Mouse (Mus musculus): ENCODE results near the gene Naip2. TPM values are rescaled to one million over a fixed set of nuclear protein-coding genes. Genes with fewer than 3 reads are reported as not detected.
A peak's percentile ranks its signal among the peaks of the same experiment; 100 is the strongest.
"Not testable (repeated sequence)": the region's sequence is repeated elsewhere in the genome, so short reads cannot be mapped to it uniquely, and the experiment has no call there.

Naip2 gene
- polyA plus RNA-seq, 1 experiment from 2014 or later = 0.17 TPM

DNA sequence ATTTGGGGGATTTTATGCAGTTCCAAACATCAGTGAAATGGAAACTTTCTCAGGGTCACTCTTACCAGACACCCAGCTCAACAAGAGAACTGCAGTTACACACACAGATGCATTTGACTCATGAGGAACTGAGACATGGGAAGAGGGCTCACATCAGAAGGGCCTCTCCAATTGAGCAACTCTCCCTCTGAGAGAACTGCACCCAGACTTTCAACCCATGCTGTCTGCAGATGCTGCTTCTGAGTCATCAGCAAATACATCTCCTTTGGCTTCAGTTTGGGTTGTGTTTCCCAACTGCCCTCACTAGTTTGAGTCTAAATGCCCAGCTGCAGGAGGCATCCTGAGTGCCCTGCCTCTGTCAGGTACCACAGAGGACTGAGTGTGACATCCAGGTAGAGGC is 18.8 kb downstream of the Naip2 start:
- DNase-seq (ENCODE audit: low spot score); H3K9ac ChIP-seq (ENCODE audit: low read length); H3K36me3 ChIP-seq (ENCODE audit: control insufficient read depth, insufficient read depth, low read length); H3K27me3 ChIP-seq (ENCODE audit: control insufficient read depth, insufficient read depth, low read length); H3K27ac ChIP-seq (ENCODE audit: low read depth, low read length); ATAC-seq (replicated peaks; ENCODE audit: low FRiP score); H3K9me3 ChIP-seq (ENCODE audit: control insufficient read depth, low read length); H3K4me3 ChIP-seq (ENCODE audit: low read depth, low read length); H3K4me2 ChIP-seq (ENCODE audit: low read depth, low read length, severe bottlenecking); H3K4me1 ChIP-seq (replicated peaks; ENCODE audit: control insufficient read depth, insufficient read depth, low read length): not testable (repeated sequence)

DNA sequence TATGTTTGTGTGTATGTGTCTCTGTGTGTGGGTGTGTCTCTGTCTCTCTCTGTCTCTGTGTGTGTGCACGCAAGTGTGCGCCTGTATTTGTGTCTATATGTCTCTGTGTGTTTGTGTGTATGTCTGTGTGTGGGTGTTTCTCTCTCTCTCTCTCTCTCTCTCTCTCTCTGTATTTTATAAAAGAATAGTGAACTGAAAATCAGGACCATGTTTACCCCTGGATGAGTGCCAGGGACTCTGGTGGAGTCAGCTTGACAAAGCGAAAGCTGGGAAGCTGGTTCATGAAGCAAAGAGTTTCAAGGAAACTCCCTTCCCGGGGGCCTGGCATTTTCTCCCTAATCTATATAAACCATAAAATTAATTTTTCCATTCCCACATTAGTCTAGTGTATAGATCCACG is 27.5 kb downstream of the Naip2 start:
- WGBS = 97% methylated on average over 3 of the region's 5 CpGs

DNA sequence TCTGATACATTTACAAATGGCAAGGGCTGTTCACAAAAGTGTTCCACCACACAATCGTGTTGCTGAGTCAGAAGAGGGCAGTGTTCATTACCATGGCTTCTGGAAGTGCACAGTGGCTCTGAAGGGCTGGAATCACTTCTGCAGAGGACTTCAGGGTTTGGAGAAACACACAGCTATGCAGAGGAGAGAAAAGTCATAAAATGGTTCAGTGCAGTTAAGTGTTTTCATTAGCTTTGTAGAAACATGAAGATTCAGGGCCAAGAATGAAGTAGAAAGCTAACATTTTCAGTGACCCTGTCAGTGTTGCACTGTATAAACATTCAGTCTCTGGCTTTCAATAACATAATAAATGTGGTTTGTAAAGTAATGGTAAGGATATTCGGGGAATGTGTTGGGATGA is 35.5 kb downstream of the Naip2 start:
- not testable (repeated sequence) for DNase-seq (ENCODE audit: low spot score); H3K4me1 ChIP-seq (replicated peaks; ENCODE audit: control insufficient read depth, insufficient read depth, low read length); H3K36me3 ChIP-seq (ENCODE audit: control insufficient read depth, insufficient read depth, low read length); ATAC-seq (replicated peaks; ENCODE audit: low FRiP score); H3K4me2 ChIP-seq (ENCODE audit: low read depth, low read length, severe bottlenecking); H3K4me3 ChIP-seq (ENCODE audit: low read depth, low read length); H3K9ac ChIP-seq (ENCODE audit: low read length); H3K9me3 ChIP-seq (ENCODE audit: control insufficient read depth, low read length); H3K27me3 ChIP-seq (ENCODE audit: control insufficient read depth, insufficient read depth, low read length); H3K27ac ChIP-seq (ENCODE audit: low read depth, low read length)
- 72% methylated on average over 2 of the region's 2 CpGs for WGBS

More for the DNA sequence above, 27.5 kb downstream of the Naip2 start:
- not testable (repeated sequence) for H3K4me3 ChIP-seq (ENCODE audit: low read depth, low read length); H3K4me1 ChIP-seq (replicated peaks; ENCODE audit: control insufficient read depth, insufficient read depth, low read length); H3K9ac ChIP-seq (ENCODE audit: low read length); H3K36me3 ChIP-seq (ENCODE audit: control insufficient read depth, insufficient read depth, low read length); H3K27ac ChIP-seq (ENCODE audit: low read depth, low read length); H3K9me3 ChIP-seq (ENCODE audit: control insufficient read depth, low read length); H3K27me3 ChIP-seq (ENCODE audit: control insufficient read depth, insufficient read depth, low read length); H3K4me2 ChIP-seq (ENCODE audit: low read depth, low read length, severe bottlenecking); ATAC-seq (replicated peaks; ENCODE audit: low FRiP score); DNase-seq (ENCODE audit: low spot score)

DNA sequence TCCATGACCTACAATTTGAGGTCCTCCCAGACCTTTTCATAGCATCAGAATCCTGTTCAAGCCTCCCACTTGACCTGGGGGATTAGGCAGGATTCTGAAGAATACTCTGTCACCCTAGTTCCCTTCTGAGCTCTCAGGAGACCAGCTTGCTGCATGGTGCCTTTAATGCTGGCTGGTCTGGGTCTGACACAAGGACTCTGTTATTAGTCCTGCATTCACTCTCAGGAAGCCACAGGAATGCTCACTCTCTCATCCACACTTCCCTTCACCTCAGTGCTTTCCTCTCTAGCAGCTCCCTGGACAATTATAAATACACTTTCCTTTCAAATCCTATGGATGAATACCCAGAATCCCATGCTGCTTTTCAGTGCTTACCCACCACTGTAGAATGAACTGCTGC is 39.4 kb downstream of the Naip2 start:
- not testable (repeated sequence) for H3K4me1 ChIP-seq (replicated peaks; ENCODE audit: control insufficient read depth, insufficient read depth, low read length); ATAC-seq (replicated peaks; ENCODE audit: low FRiP score); H3K36me3 ChIP-seq (ENCODE audit: control insufficient read depth, insufficient read depth, low read length); DNase-seq (ENCODE audit: low spot score); H3K9me3 ChIP-seq (ENCODE audit: control insufficient read depth, low read length); H3K27ac ChIP-seq (ENCODE audit: low read depth, low read length); H3K27me3 ChIP-seq (ENCODE audit: control insufficient read depth, insufficient read depth, low read length); H3K9ac ChIP-seq (ENCODE audit: low read length); H3K4me2 ChIP-seq (ENCODE audit: low read depth, low read length, severe bottlenecking); H3K4me3 ChIP-seq (ENCODE audit: low read depth, low read length)

DNA sequence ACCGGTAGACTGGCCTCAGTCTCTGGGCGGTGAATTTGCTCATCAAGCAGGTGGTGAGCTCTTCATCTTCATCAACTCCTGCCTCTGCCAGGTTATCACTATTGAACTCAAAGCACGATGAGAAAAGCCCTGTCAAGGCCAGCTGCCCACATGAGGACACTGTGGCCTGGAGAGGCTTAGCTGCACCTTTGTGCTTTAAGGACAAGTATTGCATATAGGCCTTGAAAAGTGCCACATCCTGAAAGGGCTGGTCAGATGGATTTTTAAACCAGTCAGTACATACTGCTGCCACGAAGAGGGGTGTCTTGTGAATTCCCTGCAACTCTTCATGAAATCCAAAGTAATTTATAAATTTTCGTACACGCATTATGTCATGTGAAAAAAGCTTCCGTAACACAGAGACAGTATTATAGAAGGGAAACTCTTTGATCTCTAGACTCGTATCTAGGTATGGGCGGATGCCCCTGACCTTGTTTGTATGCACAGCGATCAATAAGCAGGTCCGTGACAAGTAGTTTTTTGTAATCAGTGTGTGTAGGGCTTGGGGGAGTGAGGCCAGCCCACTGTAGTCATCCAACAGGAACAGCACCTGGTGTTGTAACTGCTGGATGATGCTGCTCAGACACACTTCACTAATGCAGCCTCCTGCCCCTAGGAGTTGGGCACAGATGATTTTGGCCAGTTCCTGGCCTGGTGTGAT is 40.6 kb downstream of the Naip2 start:
- not testable (repeated sequence) for H3K27me3 ChIP-seq (ENCODE audit: control insufficient read depth, insufficient read depth, low read length); DNase-seq (ENCODE audit: low spot score); H3K4me2 ChIP-seq (ENCODE audit: low read depth, low read length, severe bottlenecking); H3K4me1 ChIP-seq (replicated peaks; ENCODE audit: control insufficient read depth, insufficient read depth, low read length); ATAC-seq (replicated peaks; ENCODE audit: low FRiP score); H3K9ac ChIP-seq (ENCODE audit: low read length); H3K36me3 ChIP-seq (ENCODE audit: control insufficient read depth, insufficient read depth, low read length); H3K4me3 ChIP-seq (ENCODE audit: low read depth, low read length); H3K27ac ChIP-seq (ENCODE audit: low read depth, low read length); H3K9me3 ChIP-seq (ENCODE audit: control insufficient read depth, low read length)
- WGBS = 84% methylated on average over 11 of the region's 11 CpGs

DNA sequence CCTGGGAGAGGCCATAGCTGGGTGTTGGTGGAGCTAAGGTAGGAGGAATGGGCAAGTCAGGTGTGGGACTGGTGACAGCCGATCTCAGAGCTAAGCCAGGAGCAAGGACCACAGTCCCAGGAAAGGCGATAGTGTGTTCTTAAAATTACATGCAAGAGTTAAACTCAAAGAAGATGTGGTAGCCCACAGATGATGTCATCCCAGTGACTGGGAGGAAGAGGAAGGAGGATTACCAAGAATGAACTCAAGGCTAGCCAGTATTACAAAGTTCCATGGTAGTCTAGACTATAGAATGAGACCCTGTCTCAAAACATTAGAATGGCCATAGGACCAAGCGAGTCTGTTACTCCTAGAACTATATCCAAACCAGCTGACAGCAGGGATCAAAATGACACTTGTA is 45.3 kb downstream of the Naip2 start:
- Histone ChIP-seq H3K36me3 (ENCODE audit: control insufficient read depth, insufficient read depth, low read length) (no peaks in the 10 kb centered on the region), H3K9ac (ENCODE audit: low read length) (no peak overlapping the region), H3K4me1 (replicated peaks; ENCODE audit: control insufficient read depth, insufficient read depth, low read length) (no peaks in the 10 kb centered on the region), H3K27ac (ENCODE audit: low read depth, low read length) (no peak overlapping the region), H3K9me3 (ENCODE audit: control insufficient read depth, low read length) (no peaks in the 10 kb centered on the region), H3K27me3 (ENCODE audit: control insufficient read depth, insufficient read depth, low read length) (no peaks in the 10 kb centered on the region), H3K4me3 (ENCODE audit: low read depth, low read length) (no peak overlapping the region), H3K4me2 (ENCODE audit: low read depth, low read length, severe bottlenecking) (no peak overlapping the region)
- DNase-seq (ENCODE audit: low spot score) (no peak), ATAC-seq (replicated peaks; ENCODE audit: low FRiP score) (no peak)
- WGBS = 92% methylated on average over 3 of the region's 3 CpGs

DNA sequence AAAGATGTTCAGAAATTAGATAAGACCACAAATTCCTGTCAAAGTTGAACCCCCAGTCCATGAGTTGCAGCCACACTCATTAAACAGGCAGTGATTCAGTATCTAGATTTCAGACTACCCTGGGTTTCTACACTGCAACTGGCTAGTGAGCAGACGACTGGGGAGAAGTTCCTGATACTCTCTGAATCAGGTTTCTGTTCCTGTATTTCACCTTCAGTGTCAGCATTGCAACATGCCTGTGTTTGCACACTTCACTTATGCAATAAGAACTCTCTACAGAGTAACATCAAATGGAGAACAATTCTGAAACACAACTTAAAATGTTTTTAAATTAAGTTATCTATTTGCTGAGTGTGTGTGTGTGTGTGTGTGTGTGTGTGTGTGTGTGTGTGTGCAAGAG is 49.2 kb downstream of the Naip2 start:
- Histone ChIP-seq H3K4me2 (ENCODE audit: low read depth, low read length, severe bottlenecking) (no peak overlapping the region), H3K9me3 (ENCODE audit: control insufficient read depth, low read length) (no peaks in the 10 kb centered on the region), H3K27ac (ENCODE audit: low read depth, low read length) (no peak overlapping the region), H3K9ac (ENCODE audit: low read length) (no peak overlapping the region), H3K27me3 (ENCODE audit: control insufficient read depth, insufficient read depth, low read length) (no peaks in the 10 kb centered on the region), H3K36me3 (ENCODE audit: control insufficient read depth, insufficient read depth, low read length) (no peaks in the 10 kb centered on the region), H3K4me3 (ENCODE audit: low read depth, low read length) (no peak overlapping the region), H3K4me1 (replicated peaks; ENCODE audit: control insufficient read depth, insufficient read depth, low read length) (no peaks in the 10 kb centered on the region)
- ATAC-seq (replicated peaks; ENCODE audit: low FRiP score) = no peak
- 68% methylated on average over 1 of the region's 1 CpGs for WGBS
- DNase-seq (ENCODE audit: low spot score) = no peak

DNA sequence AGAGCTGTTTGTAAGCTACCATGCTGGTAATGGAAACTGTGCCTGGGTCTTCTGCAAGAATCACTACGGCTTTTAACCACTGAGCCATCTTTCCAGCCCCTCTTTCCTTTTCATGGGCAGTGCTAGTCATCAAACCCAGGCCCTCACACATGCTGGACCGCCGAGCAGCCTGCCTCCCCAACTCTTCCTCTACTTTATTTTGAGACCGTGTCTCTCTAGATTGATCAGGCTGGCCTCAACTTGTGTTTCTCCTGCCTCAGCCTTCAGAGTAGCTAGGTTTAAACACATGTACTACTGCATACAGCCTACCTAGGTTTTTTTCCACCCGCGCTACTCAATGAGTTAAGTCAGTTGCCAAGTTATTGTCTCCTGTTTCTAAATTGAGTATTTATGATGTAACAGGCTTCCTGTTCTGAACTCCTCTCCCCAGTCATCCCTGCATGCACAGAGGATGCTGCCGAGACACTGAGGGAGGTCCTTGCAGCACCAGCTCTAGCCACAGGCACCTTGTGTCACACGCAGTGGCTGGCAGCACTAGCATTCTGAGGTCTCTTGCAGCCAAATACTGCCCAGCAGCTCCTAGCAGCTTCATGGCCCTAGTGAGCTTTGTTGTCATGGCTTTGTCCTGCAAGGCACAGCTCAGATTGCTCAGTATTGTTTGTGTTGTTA is 60.1 kb downstream of the Naip2 start:
- no peak for DNase-seq (ENCODE audit: low spot score)
- WGBS = 83% methylated on average over 8 of the region's 8 CpGs

DNA sequence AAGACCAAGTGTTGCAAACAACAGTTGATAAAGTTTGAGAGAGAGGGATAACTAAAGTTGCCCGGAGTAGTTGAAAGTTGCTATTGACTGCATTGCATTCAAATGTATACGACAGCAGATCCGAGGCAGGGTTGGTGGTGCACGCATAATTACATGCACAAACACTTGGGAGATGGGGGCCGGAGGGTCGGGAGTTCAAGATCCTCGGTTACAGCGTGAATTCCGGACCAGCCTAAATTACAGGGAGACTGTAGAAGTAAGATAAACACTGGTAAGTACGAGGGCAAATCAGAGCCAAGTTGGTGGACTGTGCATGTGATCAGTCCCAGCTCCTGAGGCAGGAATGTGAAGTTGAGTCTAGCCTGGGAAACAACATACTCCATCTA is 76.6 kb downstream of the Naip2 start:
- no peak overlapping the region for H3K27ac ChIP-seq (ENCODE audit: low read depth, low read length)
- ATAC-seq (replicated peaks; ENCODE audit: low FRiP score) (peak; percentile 40; the same call in 1 of the 2 replicates), DNase-seq (ENCODE audit: low spot score) (no peak)
- H3K9ac ChIP-seq (ENCODE audit: low read length) = peak overlapping the region; percentile 68
- H3K4me2 ChIP-seq (ENCODE audit: low read depth, low read length, severe bottlenecking) = peak overlapping the region; percentile 86
- peaks cover 11% of the 10 kb centered on the region; the same call in 1 of the 2 replicates for H3K36me3 ChIP-seq (ENCODE audit: control insufficient read depth, insufficient read depth, low read length)
- H3K4me1 ChIP-seq (replicated peaks; ENCODE audit: control insufficient read depth, insufficient read depth, low read length) = peaks cover 6% of the 10 kb centered on the region; the same call in 1 of the 2 replicates
- WGBS = 2% methylated on average over 10 of the region's 10 CpGs
- H3K9me3 ChIP-seq (ENCODE audit: control insufficient read depth, low read length) = no peaks in the 10 kb centered on the region
- peak overlapping the region; percentile 78 for H3K4me3 ChIP-seq (ENCODE audit: low read depth, low read length)
- no peaks in the 10 kb centered on the region for H3K27me3 ChIP-seq (ENCODE audit: control insufficient read depth, insufficient read depth, low read length)

More for the DNA sequence above, 60.1 kb downstream of the Naip2 start:
- Histone ChIP-seq H3K36me3 (ENCODE audit: control insufficient read depth, insufficient read depth, low read length) (peaks cover 3% of the 10 kb centered on the region; the same call in 1 of the 2 replicates), H3K9me3 (ENCODE audit: control insufficient read depth, low read length) (no peaks in the 10 kb centered on the region), H3K4me1 (replicated peaks; ENCODE audit: control insufficient read depth, insufficient read depth, low read length) (no peaks in the 10 kb centered on the region), H3K4me3 (ENCODE audit: low read depth, low read length) (no peak overlapping the region), H3K9ac (ENCODE audit: low read length) (no peak overlapping the region), H3K27me3 (ENCODE audit: control insufficient read depth, insufficient read depth, low read length) (no peaks in the 10 kb centered on the region), H3K27ac (ENCODE audit: low read depth, low read length) (no peak overlapping the region), H3K4me2 (ENCODE audit: low read depth, low read length, severe bottlenecking) (no peak overlapping the region)
- no peak for ATAC-seq (replicated peaks; ENCODE audit: low FRiP score)
